Mouse (Mus musculus): Measurements from ENCODE around the gene Dok3. TPM values are rescaled to one million over a fixed set of nuclear protein-coding genes. Genes with fewer than 3 reads are reported as not detected.

Dok3 gene
- total and polyA plus RNA-seq, 3 experiments: 1.6 to 4.3 TPM; not detected in 1

Other genes starting within 250 kb of the Dok3 start
- gene Prelid1, start 208.8 kb downstream of the Dok3 start, total RNA-seq (2012; rRNA removed): 203 and 263 TPM in 2 replicates
- 100 to 1,000 TPM in 1 of 2 experiments, not detected in 1; 630 TPM for gene Prelid1, start 208.8 kb downstream of the Dok3 start, polyA plus RNA-seq (2012; ENCODE audit: insufficient read depth in 1 of 2, insufficient read length in 2 of 2, low read depth in 1 of 2, low replicate concordance in 2 of 2, missing spikeins in 1 of 2)
- gene Rab24, start 207.3 kb downstream of the Dok3 start, total RNA-seq (2012; rRNA removed): 74.3 and 75.8 TPM in 2 replicates
- 10 to 100 TPM in 1 of 2 experiments, not detected in 1; 71.0 TPM for gene Rab24, start 207.3 kb downstream of the Dok3 start, polyA plus RNA-seq (2012; ENCODE audit: insufficient read depth in 1 of 2, insufficient read length in 2 of 2, low read depth in 1 of 2, low replicate concordance in 2 of 2, missing spikeins in 1 of 2)
- gene Mxd3, start 199.5 kb downstream of the Dok3 start, total RNA-seq (2012; rRNA removed): 3.9 and 4.7 TPM in 2 replicates
- gene Mxd3, start 199.5 kb downstream of the Dok3 start, polyA plus RNA-seq (2012; ENCODE audit: insufficient read depth in 1 of 2, insufficient read length in 2 of 2, low read depth in 1 of 2, low replicate concordance in 2 of 2, missing spikeins in 1 of 2): 1 to 10 TPM in 1 of 2 experiments, not detected in 1; 9.3 TPM
- gene Lman2, start 166.5 kb downstream of the Dok3 start, total RNA-seq (2012; rRNA removed): 132 and 145 TPM in 2 replicates
- gene Lman2, start 166.5 kb downstream of the Dok3 start, polyA plus RNA-seq (2012; ENCODE audit: insufficient read depth in 1 of 2, insufficient read length in 2 of 2, low read depth in 1 of 2, low replicate concordance in 2 of 2, missing spikeins in 1 of 2): 100 to 1,000 TPM in 1 of 2 experiments, 10 to 100 TPM in 1; 86.1 to 239 TPM
- gene Rgs14, start 159.6 kb downstream of the Dok3 start, total RNA-seq (2012; rRNA removed): 14.4 TPM in 2 replicates
- gene Rgs14, start 159.6 kb downstream of the Dok3 start, polyA plus RNA-seq (2012; ENCODE audit: insufficient read depth in 1 of 2, insufficient read length in 2 of 2, low read depth in 1 of 2, low replicate concordance in 2 of 2, missing spikeins in 1 of 2): 10 to 100 TPM in 1 of 2 experiments, not detected in 1; 20.5 TPM
- gene Slc34a1, start 131.1 kb downstream of the Dok3 start, total RNA-seq (2012; rRNA removed): not detected in 2 replicates
- gene Slc34a1, start 131.1 kb downstream of the Dok3 start, polyA plus RNA-seq (2012; ENCODE audit: insufficient read depth in 1 of 2, insufficient read length in 2 of 2, low read depth in 1 of 2, low replicate concordance in 2 of 2, missing spikeins in 1 of 2): not detected
- not detected in 2 replicates for gene Pfn3, start 114.1 kb downstream of the Dok3 start, total RNA-seq (2012; rRNA removed)
- not detected for gene Pfn3, start 114.1 kb downstream of the Dok3 start, polyA plus RNA-seq (2012; ENCODE audit: insufficient read depth in 1 of 2, insufficient read length in 2 of 2, low read depth in 1 of 2, low replicate concordance in 2 of 2, missing spikeins in 1 of 2)
- gene F12, start 102.5 kb downstream of the Dok3 start, total RNA-seq (2012; rRNA removed): not detected in 2 replicates
- not detected for gene F12, start 102.5 kb downstream of the Dok3 start, polyA plus RNA-seq (2012; ENCODE audit: insufficient read depth in 1 of 2, insufficient read length in 2 of 2, low read depth in 1 of 2, low replicate concordance in 2 of 2, missing spikeins in 1 of 2)
- 75.9 and 83.2 TPM in 2 replicates for gene Grk6, start 84.2 kb downstream of the Dok3 start, total RNA-seq (2012; rRNA removed)
- gene Grk6, start 84.2 kb downstream of the Dok3 start, polyA plus RNA-seq (2012; ENCODE audit: insufficient read depth in 1 of 2, insufficient read length in 2 of 2, low read depth in 1 of 2, low replicate concordance in 2 of 2, missing spikeins in 1 of 2): 10 to 100 TPM in 1 of 2 experiments, not detected in 1; 96.7 TPM
- gene Prr7, start 65.0 kb downstream of the Dok3 start, total RNA-seq (2012; rRNA removed): 2.4 and 2.7 TPM in 2 replicates
- 1 to 10 TPM in 1 of 2 experiments, not detected in 1; 8.7 TPM for gene Prr7, start 65.0 kb downstream of the Dok3 start, polyA plus RNA-seq (2012; ENCODE audit: insufficient read depth in 1 of 2, insufficient read length in 2 of 2, low read depth in 1 of 2, low replicate concordance in 2 of 2, missing spikeins in 1 of 2)
- gene Dbn1, start 41.2 kb downstream of the Dok3 start, total RNA-seq (2012; rRNA removed): 0.04 and 0.10 TPM in 2 replicates
- under 1 TPM in 1 of 2 experiments, not detected in 1; 0.53 TPM for gene Dbn1, start 41.2 kb downstream of the Dok3 start, polyA plus RNA-seq (2012; ENCODE audit: insufficient read depth in 1 of 2, insufficient read length in 2 of 2, low read depth in 1 of 2, low replicate concordance in 2 of 2, missing spikeins in 1 of 2)
- 12.3 and 15.7 TPM in 2 replicates for gene Pdlim7, start 15.6 kb downstream of the Dok3 start, total RNA-seq (2012; rRNA removed)
- 10 to 100 TPM in 1 of 2 experiments, not detected in 1; 40.6 TPM for gene Pdlim7, start 15.6 kb downstream of the Dok3 start, polyA plus RNA-seq (2012; ENCODE audit: insufficient read depth in 1 of 2, insufficient read length in 2 of 2, low read depth in 1 of 2, low replicate concordance in 2 of 2, missing spikeins in 1 of 2)
- 58.5 and 61.6 TPM in 2 replicates for gene Ddx41, start 7.4 kb upstream of the Dok3 start, total RNA-seq (2012; rRNA removed)
- 10 to 100 TPM in 1 of 2 experiments, not detected in 1; 88.8 TPM for gene Ddx41, start 7.4 kb upstream of the Dok3 start, polyA plus RNA-seq (2012; ENCODE audit: insufficient read depth in 1 of 2, insufficient read length in 2 of 2, low read depth in 1 of 2, low replicate concordance in 2 of 2, missing spikeins in 1 of 2)
- gene Fam193b, start 41.8 kb upstream of the Dok3 start, total RNA-seq (2012; rRNA removed): 11.7 and 11.9 TPM in 2 replicates
- 10 to 100 TPM in 1 of 2 experiments, not detected in 1; 38.7 TPM for gene Fam193b, start 41.8 kb upstream of the Dok3 start, polyA plus RNA-seq (2012; ENCODE audit: insufficient read depth in 1 of 2, insufficient read length in 2 of 2, low read depth in 1 of 2, low replicate concordance in 2 of 2, missing spikeins in 1 of 2)
- 185 and 222 TPM in 2 replicates for gene Tmed9, start 44.4 kb upstream of the Dok3 start, total RNA-seq (2012; rRNA removed)
- gene Tmed9, start 44.4 kb upstream of the Dok3 start, polyA plus RNA-seq (2012; ENCODE audit: insufficient read depth in 1 of 2, insufficient read length in 2 of 2, low read depth in 1 of 2, low replicate concordance in 2 of 2, missing spikeins in 1 of 2): 100 to 1,000 TPM in 1 of 2 experiments, not detected in 1; 218 TPM
- 15.0 and 18.0 TPM in 2 replicates for gene B4galt7, start 70.6 kb upstream of the Dok3 start, total RNA-seq (2012; rRNA removed)
- 10 to 100 TPM in 1 of 2 experiments, not detected in 1; 19.9 TPM for gene B4galt7, start 70.6 kb upstream of the Dok3 start, polyA plus RNA-seq (2012; ENCODE audit: insufficient read depth in 1 of 2, insufficient read length in 2 of 2, low read depth in 1 of 2, low replicate concordance in 2 of 2, missing spikeins in 1 of 2)
- gene Caml, start 93.7 kb upstream of the Dok3 start, total RNA-seq (2012; rRNA removed): 33.5 and 42.5 TPM in 2 replicates
- 10 to 100 TPM in 1 of 2 experiments, not detected in 1; 47.1 TPM for gene Caml, start 93.7 kb upstream of the Dok3 start, polyA plus RNA-seq (2012; ENCODE audit: insufficient read depth in 1 of 2, insufficient read length in 2 of 2, low read depth in 1 of 2, low replicate concordance in 2 of 2, missing spikeins in 1 of 2)
- 52.8 and 58.3 TPM in 2 replicates for gene Ddx46, start 105.7 kb upstream of the Dok3 start, total RNA-seq (2012; rRNA removed)
- gene Ddx46, start 105.7 kb upstream of the Dok3 start, polyA plus RNA-seq (2012; ENCODE audit: insufficient read depth in 1 of 2, insufficient read length in 2 of 2, low read depth in 1 of 2, low replicate concordance in 2 of 2, missing spikeins in 1 of 2): 100 to 1,000 TPM in 1 of 2 experiments, 10 to 100 TPM in 1; 89.5 to 122 TPM
- 16.2 and 20.4 TPM in 2 replicates for gene B230219D22Rik, start 163.8 kb upstream of the Dok3 start, total RNA-seq (2012; rRNA removed)
- gene B230219D22Rik, start 163.8 kb upstream of the Dok3 start, polyA plus RNA-seq (2012; ENCODE audit: insufficient read depth in 1 of 2, insufficient read length in 2 of 2, low read depth in 1 of 2, low replicate concordance in 2 of 2, missing spikeins in 1 of 2): 100 to 1,000 TPM in 1 of 2 experiments, 10 to 100 TPM in 1; 30.0 to 145 TPM
- 37.5 and 43.0 TPM in 2 replicates for gene Txndc15, start 185.4 kb upstream of the Dok3 start, total RNA-seq (2012; rRNA removed)
- gene Txndc15, start 185.4 kb upstream of the Dok3 start, polyA plus RNA-seq (2012; ENCODE audit: insufficient read depth in 1 of 2, insufficient read length in 2 of 2, low read depth in 1 of 2, low replicate concordance in 2 of 2, missing spikeins in 1 of 2): 10 to 100 TPM in 1 of 2 experiments, not detected in 1; 31.5 TPM
- 24.6 and 32.0 TPM in 2 replicates for gene Pcbd2, start 198.1 kb upstream of the Dok3 start, total RNA-seq (2012; rRNA removed)
- 10 to 100 TPM in 1 of 2 experiments, not detected in 1; 69.4 TPM for gene Pcbd2, start 198.1 kb upstream of the Dok3 start, polyA plus RNA-seq (2012; ENCODE audit: insufficient read depth in 1 of 2, insufficient read length in 2 of 2, low read depth in 1 of 2, low replicate concordance in 2 of 2, missing spikeins in 1 of 2)

Measured in MEL (cell line).